Mouse (Mus musculus) gastrocnemius, postnatal 4 days (tissue): ENCODE measurements at regions not wholly inside any gene's neighbourhood (a gene's known extent, or its start where the extent isn't known, plus 50 kb on each side); places are given as distances from the start of the nearest gene placed in this dataset.
A peak's percentile ranks its signal among the peaks of the same experiment; 100 is the strongest.

Experiments
- DNase-seq, 2 experiments: peaks; one replicate each; pipeline ENCODE4 v3.0.0; 2021 to 2022; ENCODE audit warnings: low spot score in 2 of 2, mixed read lengths in 2 of 2

- no peak for DNase-seq
These were observed 288.3 kb downstream of the Zfp706 start for GRCm38 (mm10) chr15:36719241-36719640.

- no peak for DNase-seq
These were observed 289.7 kb downstream of the Zfp706 start for GRCm38 (mm10) chr15:36717835-36718234.

GRCm38 (mm10) chr15:36716686-36717038, 290.9 kb downstream of the Zfp706 start:
- no peak for DNase-seq

- peak; percentile 25 to 67 for DNase-seq
These were observed 291.6 kb downstream of the Zfp706 start for GRCm38 (mm10) chr15:36715745-36716685.

- DNase-seq = no peak
These were observed 292.4 kb downstream of the Zfp706 start for GRCm38 (mm10) chr15:36715159-36715558.

GRCm38 (mm10) chr15:36709788-36710187, 297.8 kb downstream of the Zfp706 start:
- no peak for DNase-seq

GRCm38 (mm10) chr15:36708471-36708870, 299.1 kb downstream of the Zfp706 start:
- peak; percentile 55 to 75 for DNase-seq

GRCm38 (mm10) chr15:36705990-36706389, 301.6 kb downstream of the Zfp706 start:
- DNase-seq = no peak

GRCm38 (mm10) chr15:36705391-36705790, 302.2 kb downstream of the Zfp706 start:
- no peak for DNase-seq

- DNase-seq = no peak
These were observed 305.7 kb downstream of the Zfp706 start for GRCm38 (mm10) chr15:36701846-36702245.

- no peak for DNase-seq
These were observed 307.4 kb downstream of the Zfp706 start for GRCm38 (mm10) chr15:36700196-36700595.

- no peak for DNase-seq
These were observed 312.1 kb downstream of the Zfp706 start for GRCm38 (mm10) chr15:36695199-36696129.

GRCm38 (mm10) chr15:36691002-36691652, 316.4 kb downstream of the Zfp706 start:
- no peak for DNase-seq

- no peak for DNase-seq
These were observed 317.7 kb downstream of the Zfp706 start for GRCm38 (mm10) chr15:36689881-36690280.

GRCm38 (mm10) chr15:36689301-36689700, 318.3 kb downstream of the Zfp706 start:
- no peak for DNase-seq

- DNase-seq = no peak
These were observed 319.4 kb downstream of the Zfp706 start for GRCm38 (mm10) chr15:36688051-36688754.

- no peak for DNase-seq
These were observed 322.9 kb downstream of the Zfp706 start for GRCm38 (mm10) chr15:36684684-36685083.

GRCm38 (mm10) chr15:36682832-36683231, 324.7 kb downstream of the Zfp706 start:
- DNase-seq = no peak

- DNase-seq = no peak
These were observed 325.4 kb downstream of the Zfp706 start for GRCm38 (mm10) chr15:36682159-36682558.

- DNase-seq = no peak
These were observed 327.0 kb downstream of the Zfp706 start for GRCm38 (mm10) chr15:36680361-36681140.
